9 mouse cellular contexts compared by ENCODE assay signal in genomic region chr17:4947013-4947412, GRCm38 (mm10). TPM values are rescaled to one million over a fixed set of nuclear protein-coding genes. Genes with fewer than 3 reads are reported as not detected.
DNase-seq lines count a peak whose midpoint lies in the region; ATAC-seq and TF ChIP-seq lines count a peak whose summit lies in the region.
"Had no signal": no experiment of that assay in that cellular context is flagged by ENCODE, and none has a peak within 500 bp of the region (broad histone marks: within the 10 kb centered on the region; RNA-seq: fewer than 3 reads in every experiment).

No protein-coding gene starts in this region.

- no peak for ATAC-seq in neural tube, embryonic 12.5 days (ENCODE audit: low FRiP score, low read depth)
- peak; percentile 61; the same call in 1 of the 2 replicates for ATAC-seq in kidney, postnatal 0 days (replicated peaks; ENCODE audit: low FRiP score, low read depth)
- no peak for ATAC-seq in stomach, embryonic 16.5 days (ENCODE audit: insufficient read depth, low FRiP score)
- ATAC-seq: forebrain, embryonic 14.5 days had no signal

- no peak for TF ChIP-seq CTCF in kidney, postnatal 0 days (IDR thresholded peaks at IDR 0.05; ENCODE audit: low read depth)

- H3K9ac ChIP-seq in neural tube, embryonic 12.5 days: no peak overlapping the region
- H3K9ac ChIP-seq in kidney, postnatal 0 days (ENCODE audit: low read depth, low read length): peak overlapping the region; percentile 47; the same call in 1 of the 2 replicates
- H3K9ac ChIP-seq in stomach, embryonic 16.5 days (ENCODE audit: low read length): peak overlapping the region; percentile 65

- H3K27ac ChIP-seq in heart, embryonic 10.5 days: peak overlapping the region; percentile 79; the same call in 1 of the 2 replicates
- H3K27ac ChIP-seq in neural tube, embryonic 12.5 days: no peak overlapping the region
- peak overlapping the region; percentile 96 for H3K27ac ChIP-seq in kidney, postnatal 0 days
- H3K27ac ChIP-seq in stomach, embryonic 16.5 days (ENCODE audit: low read length): peak overlapping the region; percentile 92

- no peaks in the 10 kb centered on the region for H3K9me3 ChIP-seq in heart, embryonic 10.5 days
- no peaks in the 10 kb centered on the region for H3K9me3 ChIP-seq in neural tube, embryonic 12.5 days
- H3K9me3 ChIP-seq in kidney, postnatal 0 days (replicated peaks; ENCODE audit: low read length): no peaks in the 10 kb centered on the region
- no peaks in the 10 kb centered on the region for H3K9me3 ChIP-seq in stomach, embryonic 16.5 days (replicated peaks; ENCODE audit: control insufficient read depth, low read length)

- peak overlapping the region; percentile 41 for H3K4me2 ChIP-seq in neural tube, embryonic 12.5 days (replicated peaks)
- peak overlapping the region; percentile 46 for H3K4me2 ChIP-seq in kidney, postnatal 0 days (ENCODE audit: low read length)
- peak overlapping the region; percentile 37 for H3K4me2 ChIP-seq in stomach, embryonic 16.5 days (ENCODE audit: low read depth, low read length)

- H3K36me3 ChIP-seq in heart, embryonic 10.5 days: no peaks in the 10 kb centered on the region
- H3K36me3 ChIP-seq in neural tube, embryonic 12.5 days: no peaks in the 10 kb centered on the region
- H3K36me3 ChIP-seq in kidney, postnatal 0 days (ENCODE audit: insufficient read depth, low read length): no peaks in the 10 kb centered on the region
- no peaks in the 10 kb centered on the region for H3K36me3 ChIP-seq in stomach, embryonic 16.5 days (ENCODE audit: control insufficient read depth, insufficient read depth, low read length)

- H3K27me3 ChIP-seq in heart, embryonic 10.5 days (ENCODE audit: insufficient read depth, poor library complexity, severe bottlenecking): no peaks in the 10 kb centered on the region
- H3K27me3 ChIP-seq in neural tube, embryonic 12.5 days (replicated peaks): no peaks in the 10 kb centered on the region
- no peaks in the 10 kb centered on the region for H3K27me3 ChIP-seq in kidney, postnatal 0 days (ENCODE audit: insufficient read depth, low read length)
- H3K27me3 ChIP-seq in stomach, embryonic 16.5 days (ENCODE audit: control insufficient read depth, insufficient read depth, low read length): no peaks in the 10 kb centered on the region

- peak overlapping the region; percentile 44; the same call in 1 of the 2 replicates for H3K4me3 ChIP-seq in heart, embryonic 10.5 days
- H3K4me3 ChIP-seq in neural tube, embryonic 12.5 days: no peak overlapping the region
- H3K4me3 ChIP-seq in kidney, postnatal 0 days (replicated peaks; ENCODE audit: low read depth, low read length): no peak overlapping the region
- H3K4me3 ChIP-seq in stomach, embryonic 16.5 days (replicated peaks; ENCODE audit: low read length): 0 out of 2 replicates have a peak overlapping the region, but pooled peaks have one; percentile 1

- H3K4me1 ChIP-seq in heart, embryonic 10.5 days: peaks cover 22% of the 10 kb centered on the region
- peaks cover 19% of the 10 kb centered on the region for H3K4me1 ChIP-seq in neural tube, embryonic 12.5 days
- peaks cover 23% of the 10 kb centered on the region for H3K4me1 ChIP-seq in kidney, postnatal 0 days (replicated peaks; ENCODE audit: insufficient read depth, low read length)
- H3K4me1 ChIP-seq in stomach, embryonic 16.5 days (ENCODE audit: control insufficient read depth, insufficient read depth, low read length): peaks cover 19% of the 10 kb centered on the region

- intact Hi-C loops in heart, postnatal 14 days (cut with DNase I): no loop called here

- no peak for DNase-seq in heart, embryonic 10.5 days (ENCODE audit: low spot score)
- no peak for DNase-seq in heart, postnatal 14 days
- DNase-seq in neural tube, embryonic 10.5 days (ENCODE audit: extremely low spot score, low spot score): no peak
- DNase-seq in kidney, postnatal 0 days (ENCODE audit: low spot score): peak; percentile 43
- no peak for DNase-seq in adrenal gland, adult (ENCODE audit: inconsistent age in 2 of 2, low spot score in 1 of 2)
- DNase-seq in thymus, postnatal 25 days: no peak

- WGBS in heart, embryonic 10.5 days: 40% methylated on average over 3 of the region's 3 CpGs
- 38% methylated on average over 3 of the region's 3 CpGs for WGBS in neural tube, embryonic 12.5 days
- WGBS in kidney, postnatal 0 days: 25% methylated on average over 3 of the region's 3 CpGs
- WGBS in stomach, embryonic 16.5 days: 42% methylated on average over 3 of the region's 3 CpGs

RNA-seq across cellular contexts. Expression of gene Arid1b, which starts 47.1 kb away (rescaled TPM):
- polyA plus RNA-seq in heart, embryonic 10.5 days (2016; fragmentation: Nextera tagmentation; extraction: Ambion mirVana): 6.1 and 8.4 TPM in 2 replicates
- total RNA-seq in heart, postnatal 14 days (2021): 10 to 100 TPM; 33.6 to 36.6 TPM
- polyA plus RNA-seq in neural tube, embryonic 12.5 days (2016; fragmentation: Nextera tagmentation; extraction: Ambion mirVana): 18.6 and 18.7 TPM in 2 replicates
- polyA plus RNA-seq in kidney, postnatal 0 days (2015; fragmentation: Nextera tagmentation; extraction: Ambion mirVana): 9.2 and 10.1 TPM in 2 replicates
- polyA plus RNA-seq in stomach, embryonic 16.5 days (2015; fragmentation: Nextera tagmentation; extraction: Ambion mirVana): 9.9 and 10.5 TPM in 2 replicates

Comparison
In these comparisons a context has a peak if more than half of its experiments do, and no peak if none do; other contexts are left out.
1. H3K4me3 ChIP-seq: peak in heart, embryonic 10.5 days (single experiment) and stomach, embryonic 16.5 days (single experiment); none in neural tube, embryonic 12.5 days (single experiment) and kidney, postnatal 0 days (single experiment).
2. Peak in every context shown above with its lines, with median percentiles within 50 percentile points of each other: H3K4me2 ChIP-seq.